Comparison of ENCODE assay signal across 1 mouse cellular context in the genomic region with DNA sequence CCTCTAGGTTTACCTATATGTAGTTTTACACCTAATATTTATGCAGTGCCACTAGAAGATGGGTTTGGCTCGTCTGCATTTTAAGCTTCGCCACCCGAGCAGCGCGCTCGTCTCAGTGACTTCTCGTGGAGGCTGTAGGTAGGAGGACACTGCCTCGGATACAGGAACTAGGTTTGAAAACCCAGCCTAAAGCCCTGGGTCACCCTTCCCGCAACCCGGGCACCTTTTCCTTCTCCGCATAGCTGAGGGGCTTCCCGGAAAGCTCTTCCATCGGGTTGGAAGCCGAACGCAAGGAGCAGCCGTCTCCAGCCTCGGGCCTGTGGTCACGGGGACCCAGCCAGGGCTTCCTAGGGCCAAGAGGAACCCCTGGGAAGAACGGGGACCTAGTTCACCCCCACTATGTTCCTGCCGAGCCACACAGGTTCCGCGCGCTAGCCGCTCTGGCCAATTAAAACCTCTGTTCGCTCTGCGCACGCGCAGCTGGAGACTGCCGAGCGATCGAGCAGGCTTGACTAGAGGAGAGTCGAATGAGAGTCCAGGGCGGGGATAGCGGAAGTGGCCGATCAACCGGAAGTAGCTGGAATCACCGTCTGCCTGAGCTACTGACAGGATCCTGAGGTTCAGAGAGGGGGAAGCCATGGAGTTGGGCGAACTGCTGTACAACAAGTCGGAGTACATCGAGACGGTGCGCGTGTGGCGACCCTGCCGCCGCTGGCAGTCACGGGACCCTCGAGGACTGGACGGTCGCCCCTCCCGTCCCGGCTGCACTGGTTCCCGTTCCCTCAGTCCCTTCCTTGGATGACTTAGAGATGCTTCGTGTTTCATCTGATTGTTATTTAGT.
TF ChIP-seq lines count a peak whose summit lies in the region.

A gene (minus strand): TSS at position 489 of the 841 bp plus-strand sequence.
A gene (plus strand): TSS at position 545 of the 841 bp plus-strand sequence.

TF ChIP-seq in CH12.LX, 34 proteins besides CTCF, POLR2A, EP300 and RAD21 (continued from another document):
- TF ChIP-seq ZKSCAN1 (IDR thresholded peaks at IDR 0.05; ENCODE audit: borderline replicate concordance, low read depth, low read length) = 0 out of 2 replicates have a peak, but pooled peaks have one; percentile 26
- TF ChIP-seq ZC3H11A (IDR thresholded peaks at IDR 0.05; ENCODE audit: low read depth, low read length) = no peak
- peak; percentile 82 for TF ChIP-seq MEF2A (IDR thresholded peaks at IDR 0.05; ENCODE audit: borderline replicate concordance, low read depth, low read length)
- no peak for TF ChIP-seq JUN (IDR thresholded peaks at IDR 0.05; ENCODE audit: insufficient read depth, low read depth, low read length)
- no peak for TF ChIP-seq MAFK (IDR thresholded peaks at IDR 0.05; ENCODE audit: insufficient replicate concordance, low read length)
- TF ChIP-seq ZNF384 (IDR thresholded peaks at IDR 0.05; ENCODE audit: low read depth, low read length) = no peak
- TF ChIP-seq IRF4 (IDR thresholded peaks at IDR 0.05; ENCODE audit: low read depth, low read length) = peak; percentile 63; the same call in 1 of the 2 replicates
- TF ChIP-seq NRF1 (IDR thresholded peaks at IDR 0.05; ENCODE audit: low read depth, low read length) = peak; percentile 99
- peak; percentile 76; the same call in 1 of the 2 replicates for TF ChIP-seq GABPA (IDR thresholded peaks at IDR 0.05; ENCODE audit: insufficient replicate concordance, low read depth, low read length)
- peak; percentile 90; the same call in 1 of the 2 replicates for TF ChIP-seq POLR2AphosphoS2 (IDR thresholded peaks at IDR 0.05; ENCODE audit: low read depth, low read length)
- TF ChIP-seq USF1 (IDR thresholded peaks at IDR 0.05; ENCODE audit: low read depth, low read length) = no peak
- TF ChIP-seq ELF1 (IDR thresholded peaks at IDR 0.05; ENCODE audit: low read depth, low read length) = peak; percentile 99
- peak; percentile 93 for TF ChIP-seq TBP (conservative IDR thresholded peaks at IDR 0.05; ENCODE audit: low read depth, low read length)
- TF ChIP-seq UBTF (IDR thresholded peaks at IDR 0.05; ENCODE audit: low read depth, low read length) = no peak
- peak; percentile 93 for TF ChIP-seq MXI1 (IDR thresholded peaks at IDR 0.05; ENCODE audit: low read depth, low read length)
- TF ChIP-seq MAX (IDR thresholded peaks at IDR 0.05; ENCODE audit: low read length) = peak; percentile 86
- TF ChIP-seq BHLHE40 (IDR thresholded peaks at IDR 0.05; ENCODE audit: low read depth, low read length) = peak; percentile 62
- peak; percentile 93 for TF ChIP-seq ZMIZ1 (IDR thresholded peaks at IDR 0.05; ENCODE audit: low read depth, low read length)
- TF ChIP-seq KAT2A (IDR thresholded peaks at IDR 0.05; ENCODE audit: insufficient replicate concordance, low read length) = peak; percentile 98
- TF ChIP-seq SMC3 (IDR thresholded peaks at IDR 0.05; ENCODE audit: low read depth, low read length) = no peak
- TF ChIP-seq HCFC1 (IDR thresholded peaks at IDR 0.05; ENCODE audit: low read depth, low read length) = peak; percentile 98
- TF ChIP-seq TCF12 (IDR thresholded peaks at IDR 0.05; ENCODE audit: low read depth, low read length) = peak; percentile 94
- TF ChIP-seq E2F4 (IDR thresholded peaks at IDR 0.05; ENCODE audit: insufficient replicate concordance, low read depth, low read length) = peak; percentile 97
- peak; percentile 94 for TF ChIP-seq MAZ (IDR thresholded peaks at IDR 0.05; ENCODE audit: low read depth, low read length)
- TF ChIP-seq RCOR1 (conservative IDR thresholded peaks at IDR 0.05; ENCODE audit: low read depth, low read length) = peak; percentile 64; the same call in 1 of the 2 replicates
